Mouse (Mus musculus) limb, embryonic 10.5 days (tissue): ENCODE measurements around the gene Snai1. TPM values are rescaled to one million over a fixed set of nuclear protein-coding genes. Genes with fewer than 3 reads are reported as not detected.

Experiments used
- DNase-seq: peaks from one replicate; pipeline ENCODE4 v3.0.0-alpha.2; 2017; ENCODE audit warnings: low spot score
- H3K27ac ChIP-seq: fragments of 300-500 bp; sonication (generic); 2 replicates; pipeline ENCODE4 v1.5.1; 2016; ENCODE audit warnings: mild to moderate bottlenecking
- H3K27me3 ChIP-seq: fragments of 300-500 bp; sonication (generic); 2 replicates; pipeline ENCODE4 v1.6.1; 2016; ENCODE audit warnings: low read depth, mild to moderate bottlenecking; ENCODE audit not compliant: poor library complexity, severe bottlenecking
- H3K36me3 ChIP-seq: fragments of 300-500 bp; sonication (generic); 2 replicates; pipeline ENCODE4 v1.6.1; 2016; ENCODE audit warnings: mild to moderate bottlenecking, moderate library complexity
- H3K4me1 ChIP-seq: fragments of 300-500 bp; sonication (generic); 2 replicates; pipeline ENCODE4 v1.6.1; 2016
- H3K4me3 ChIP-seq: fragments of 300-500 bp; sonication (generic); 2 replicates; pipeline ENCODE4 v1.5.1; 2016; ENCODE audit warnings: mild to moderate bottlenecking, moderate library complexity
- H3K9me3 ChIP-seq: fragments of 300-500 bp; sonication (generic); replicated peaks from 2 replicates; pipeline ENCODE4 v1.6.1; 2016; ENCODE audit warnings: mild to moderate bottlenecking
- WGBS: fragments of 180-500 bp; shearing (Covaris S2); methylation state at CpG from one replicate; pipeline ENCODE4 v1.1.7; 2016; 5-methylcytosine and 5-hydroxymethylcytosine counted together
- polyA plus RNA-seq: library from polyadenylated mRNA; unstranded; fragments of >200 nt; fragmentation: Nextera tagmentation; extraction: Ambion mirVana; gene quantifications from 2 replicates; pipeline ENCODE4 v1.2.1, GENCODE M21; 2016

The Snai1 gene
- polyA plus RNA-seq, result 94.9 and 118 TPM in 2 replicates

DNA sequence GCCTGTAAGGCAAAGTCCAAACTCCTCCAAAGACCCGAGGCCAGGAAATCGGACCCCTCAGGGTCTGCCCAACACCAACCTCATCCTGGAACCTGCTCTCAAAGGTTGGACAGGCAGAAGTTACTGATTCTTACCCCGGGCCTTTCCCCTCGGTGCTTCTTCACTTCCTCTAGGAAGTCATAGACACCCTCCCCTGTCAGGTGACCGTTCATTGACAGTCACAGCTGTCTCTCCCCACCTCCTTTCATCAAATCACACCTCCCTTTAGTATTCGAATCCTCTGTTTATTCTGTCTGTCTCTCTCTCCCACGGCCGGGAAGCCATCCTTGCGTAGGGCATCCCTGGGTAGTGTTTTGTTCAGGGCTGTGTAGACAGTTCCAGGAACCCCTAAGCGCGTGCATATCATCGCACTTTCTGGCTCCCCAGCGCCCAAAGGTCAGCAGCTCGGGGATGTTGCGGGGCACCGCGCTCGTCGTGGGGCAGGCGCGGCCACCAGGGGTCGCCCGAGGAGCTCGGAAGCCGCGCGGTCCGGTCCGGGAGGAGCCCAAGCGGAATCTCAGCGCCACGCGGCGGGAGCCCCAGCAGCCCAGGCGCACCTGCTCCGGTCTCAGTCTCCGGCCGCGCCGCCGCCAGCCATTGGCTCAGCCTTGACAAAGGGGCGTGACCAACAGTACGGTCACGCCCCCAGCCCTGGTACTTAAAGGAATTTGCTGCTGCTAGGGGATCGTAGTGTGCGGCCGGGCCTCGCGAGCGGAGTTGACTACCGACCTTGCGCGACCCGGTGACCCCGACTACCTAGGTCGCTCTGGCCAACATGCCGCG is at the start of gene Snai1:
Snai1 (plus strand) TSS at position 720 of the 822 bp plus-strand sequence.
- Histone ChIP-seq H3K9me3 (no peaks in the 10 kb centered on the region), H3K4me3 (peak within 1 kb of the TSS; percentile 83), H3K36me3 (peaks cover 44% of the 10 kb centered on the region), H3K27ac (peak within 1 kb of the TSS; percentile 90), H3K4me1 (peaks cover 61% of the 10 kb centered on the region), H3K27me3 (peaks cover 38% of the 10 kb centered on the region)
- under 1% methylated on average over 58 of the region's 58 CpGs for WGBS
- DNase-seq, result peak; percentile 99

DNA sequence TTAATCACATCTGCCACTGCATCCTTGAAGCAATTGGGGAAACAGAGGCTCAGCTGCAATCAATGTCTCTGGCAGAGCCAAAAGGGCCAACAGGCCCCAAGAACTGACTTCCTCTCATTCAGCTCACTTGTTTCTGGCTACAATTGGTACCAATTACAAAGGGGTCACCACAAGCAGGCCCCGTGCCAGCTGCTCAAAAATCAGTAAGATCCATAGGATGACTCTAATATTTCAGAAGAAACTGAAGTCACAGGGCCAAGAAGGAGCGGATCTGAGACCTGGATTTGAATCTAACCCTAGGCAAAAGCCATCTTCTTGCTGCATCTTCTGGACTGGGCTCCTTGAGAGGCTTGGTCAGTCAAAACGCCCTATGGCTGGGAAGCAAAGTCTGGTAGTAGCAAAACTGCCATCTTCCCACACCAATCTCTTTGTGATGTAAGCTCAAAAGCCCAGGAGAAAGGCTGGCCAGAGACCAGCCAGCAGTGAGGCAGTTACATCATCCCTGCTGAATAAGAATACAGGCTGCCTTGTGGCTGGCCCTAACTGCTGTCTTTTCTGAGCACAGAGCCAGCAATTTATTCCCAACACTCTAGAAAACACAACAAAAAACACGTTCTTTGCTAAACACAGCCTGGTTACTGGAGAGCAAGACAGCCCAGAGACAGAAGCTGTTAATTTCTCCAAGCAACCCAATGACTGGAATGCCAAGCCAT is 47.0 kb upstream of the Snai1 start:
- H3K9me3 ChIP-seq, result no peaks in the 10 kb centered on the region
- WGBS, result 84% methylated on average over 4 of the region's 4 CpGs
- DNase-seq, result no peak
- no peaks in the 10 kb centered on the region for H3K27me3 ChIP-seq
- H3K4me3 ChIP-seq, result peak overlapping the region; percentile 95
- H3K27ac ChIP-seq, result no peak overlapping the region
- H3K36me3 ChIP-seq, result peaks cover 29% of the 10 kb centered on the region
- H3K4me1 ChIP-seq, result peaks cover 24% of the 10 kb centered on the region

DNA sequence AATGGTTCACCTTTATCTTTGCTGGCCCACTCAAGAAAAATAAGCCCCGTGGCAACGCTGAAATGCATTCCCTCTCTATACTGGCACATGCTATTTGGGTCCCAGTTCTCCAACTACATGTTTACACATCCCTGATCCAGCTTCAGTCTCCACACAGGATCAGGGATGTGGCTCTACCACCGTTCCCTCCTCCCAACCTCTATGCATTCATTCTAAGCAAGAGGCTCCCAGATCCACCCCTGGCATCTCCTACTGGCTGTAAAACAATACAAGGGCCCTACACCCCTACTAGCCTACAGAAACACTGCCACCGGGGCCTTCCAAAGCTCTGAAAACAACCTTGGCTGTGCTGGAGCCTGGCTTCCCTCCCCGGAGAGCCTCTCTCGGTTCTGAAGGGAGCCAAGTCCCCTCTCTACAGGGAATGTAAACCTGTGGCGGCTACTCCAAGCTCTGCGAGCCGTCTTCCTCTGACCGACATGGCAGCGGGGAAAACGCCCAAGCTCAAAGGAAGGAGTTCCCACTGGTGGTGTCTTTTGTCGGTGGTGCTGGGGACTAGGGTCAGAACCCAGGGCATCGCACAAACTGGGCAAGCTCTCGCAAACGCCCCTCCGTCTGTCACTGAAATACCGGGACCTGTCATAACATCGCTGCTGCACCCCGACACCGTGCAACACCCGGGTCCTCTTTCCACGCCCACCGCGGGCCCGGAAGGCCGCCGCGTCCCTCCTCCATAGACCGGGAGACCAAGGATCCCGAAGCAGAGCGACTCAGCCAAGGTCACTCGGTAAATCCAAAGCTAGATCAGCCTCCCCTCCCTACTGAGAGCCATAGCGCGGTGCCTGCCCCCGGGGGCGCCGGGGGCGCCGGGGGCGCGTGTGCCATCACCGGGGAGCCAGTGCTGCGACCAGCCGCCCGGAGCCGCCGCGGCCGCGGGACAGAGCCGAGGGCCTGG is 46.0 kb upstream of the Snai1 start, which contains the start of gene Rnf114:
Rnf114 (plus strand) TSS at position 889 of the 952 bp plus-strand sequence.
- Histone ChIP-seq H3K4me1 (peaks cover 24% of the 10 kb centered on the region), H3K27me3 (no peaks in the 10 kb centered on the region), H3K27ac (peak within 1 kb of the TSS; percentile 95), H3K36me3 (peaks cover 25% of the 10 kb centered on the region), H3K9me3 (no peaks in the 10 kb centered on the region), H3K4me3 (peak within 1 kb of the TSS; percentile 95)
- DNase-seq, result peak; percentile 43
- 4% methylated on average over 52 of the region's 52 CpGs for WGBS

- WGBS, result 2% methylated on average over 63 of the region's 63 CpGs
- H3K4me3 ChIP-seq, result peak within 1 kb of the TSS; percentile 95
- peaks cover 24% of the 10 kb centered on the region for H3K4me1 ChIP-seq
- H3K36me3 ChIP-seq, result peaks cover 20% of the 10 kb centered on the region
- H3K27ac ChIP-seq, result peak within 1 kb of the TSS; percentile 95
- no peaks in the 10 kb centered on the region for H3K27me3 ChIP-seq
- peak; percentile 94 for DNase-seq
- H3K9me3 ChIP-seq, result no peaks in the 10 kb centered on the region
Observed at GRCm38 (mm10) chr2:167492713-167493636, 45.0 kb upstream of the Snai1 start, which contains the start of gene Spata2. Spata2 (minus strand) TSS chr2:167492887.

GRCm38 (mm10) chr2:167496437-167496836 is 41.6 kb upstream of the Snai1 start:
- no peak overlapping the region for H3K4me3 ChIP-seq
- no peaks in the 10 kb centered on the region for H3K9me3 ChIP-seq
- H3K27me3 ChIP-seq, result no peaks in the 10 kb centered on the region
- 88% methylated on average over 7 of the region's 7 CpGs for WGBS
- H3K36me3 ChIP-seq, result peaks cover 13% of the 10 kb centered on the region
- DNase-seq, result no peak
- H3K4me1 ChIP-seq, result peaks cover 15% of the 10 kb centered on the region
- no peak overlapping the region for H3K27ac ChIP-seq

DNA sequence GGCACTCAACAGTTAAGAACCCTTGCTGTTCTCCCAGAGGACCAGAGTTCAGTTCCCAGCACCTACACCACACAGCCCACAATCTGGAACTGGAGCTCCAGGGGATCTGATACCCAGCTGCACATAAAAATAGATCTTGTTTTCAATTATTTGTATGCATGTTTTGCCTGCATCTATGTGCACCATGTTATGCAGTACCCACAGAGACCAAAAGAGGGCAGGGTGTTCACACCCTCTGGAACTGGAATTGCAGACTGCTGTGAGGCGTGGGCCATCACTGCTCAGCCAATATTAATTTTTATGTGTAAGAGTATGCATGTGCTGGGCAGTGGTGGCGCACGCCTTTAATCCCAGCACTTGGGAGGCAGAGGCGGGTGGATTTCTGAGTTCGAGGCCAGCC is 40.7 kb upstream of the Snai1 start:
- no peak overlapping the region for H3K27ac ChIP-seq
- no peaks in the 10 kb centered on the region for H3K27me3 ChIP-seq
- DNase-seq, result peak; percentile 54
- H3K36me3 ChIP-seq, result peaks cover 13% of the 10 kb centered on the region
- H3K4me3 ChIP-seq, result no peak overlapping the region
- H3K4me1 ChIP-seq, result peaks cover 6% of the 10 kb centered on the region
- 82% methylated on average over 5 of the region's 5 CpGs for whole genome bisulfite sequencing
- H3K9me3 ChIP-seq, result no peaks in the 10 kb centered on the region

DNA sequence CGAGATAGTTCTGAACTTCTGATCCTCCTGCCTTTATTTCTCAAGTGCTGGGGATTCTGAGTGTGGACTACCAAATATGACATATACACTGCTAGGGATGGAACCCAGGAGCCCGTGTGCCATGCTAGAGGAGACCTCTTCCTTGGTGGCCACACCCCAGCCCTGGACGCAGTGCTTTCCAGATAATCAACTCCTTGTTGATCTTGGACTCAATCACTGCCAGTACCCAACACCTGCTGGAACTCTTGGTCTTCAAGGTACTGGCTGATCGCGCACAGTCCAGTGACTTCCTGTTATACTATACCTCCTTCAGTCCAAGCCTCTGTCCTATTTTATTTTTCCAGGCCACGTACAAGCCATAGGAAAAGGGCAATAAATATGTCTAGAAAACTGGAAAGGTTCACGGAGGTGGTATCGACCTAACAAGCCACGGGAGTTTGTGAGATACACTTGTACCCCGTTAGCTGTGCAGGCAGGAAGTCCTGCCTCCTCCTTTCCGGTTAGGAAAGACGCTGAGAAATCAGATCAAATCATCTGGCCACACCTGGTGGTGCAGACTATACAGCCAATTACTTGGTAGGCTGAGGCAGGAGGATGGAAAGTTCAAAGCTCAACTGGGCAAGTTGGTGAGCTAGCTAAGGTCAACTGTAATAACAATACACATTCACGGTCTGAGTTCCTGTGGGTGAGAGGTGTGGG is 35.3 kb upstream of the Snai1 start:
- Histone ChIP-seq H3K4me3 (peak overlapping the region; percentile 100), H3K27me3 (no peaks in the 10 kb centered on the region), H3K27ac (peak overlapping the region; percentile 98), H3K9me3 (no peaks in the 10 kb centered on the region), H3K36me3 (peaks cover 33% of the 10 kb centered on the region), H3K4me1 (peaks cover 33% of the 10 kb centered on the region)
- no peak for DNase-seq
- 50% methylated on average over 13 of the region's 13 CpGs for WGBS

DNA sequence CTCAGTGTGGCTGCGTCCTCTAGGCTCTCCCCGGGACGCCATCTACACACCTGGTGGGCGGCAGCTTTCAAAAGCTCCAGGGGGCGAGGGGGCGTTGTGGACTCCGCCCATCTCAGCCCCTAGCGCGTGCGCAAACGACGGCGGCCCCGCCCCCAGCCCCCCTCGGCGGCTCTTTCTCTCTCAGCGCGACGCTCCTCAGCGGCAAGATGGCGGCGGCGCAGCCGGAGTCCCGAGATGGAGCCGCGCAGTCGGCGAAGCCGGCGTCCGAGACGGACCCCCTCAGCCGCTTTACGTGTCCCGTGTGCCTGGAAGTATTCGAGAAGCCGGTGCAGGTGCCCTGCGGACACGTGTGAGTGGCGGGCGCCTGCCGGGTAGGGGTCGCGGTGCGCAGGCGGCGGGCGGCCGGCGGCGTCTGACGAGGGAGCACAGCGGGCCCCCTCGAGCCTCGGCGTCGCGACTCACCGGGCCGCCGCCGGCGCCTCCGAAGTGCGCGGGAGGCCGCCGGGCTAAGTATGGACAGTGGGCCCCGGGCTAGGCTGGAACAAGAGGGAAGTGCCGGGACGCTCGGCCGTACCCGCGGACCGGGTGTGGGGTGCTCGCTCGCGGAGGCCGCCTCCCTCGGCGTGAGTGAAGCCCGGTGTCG is 34.6 kb upstream of the Snai1 start:
- Histone ChIP-seq H3K4me3 (peak overlapping the region; percentile 100), H3K9me3 (no peaks in the 10 kb centered on the region), H3K27ac (peak overlapping the region; percentile 98), H3K4me1 (peaks cover 33% of the 10 kb centered on the region), H3K36me3 (peaks cover 40% of the 10 kb centered on the region), H3K27me3 (no peaks in the 10 kb centered on the region)
- DNase-seq, result peak; percentile 95
- under 1% methylated on average over 77 of the region's 85 CpGs for WGBS

DNA sequence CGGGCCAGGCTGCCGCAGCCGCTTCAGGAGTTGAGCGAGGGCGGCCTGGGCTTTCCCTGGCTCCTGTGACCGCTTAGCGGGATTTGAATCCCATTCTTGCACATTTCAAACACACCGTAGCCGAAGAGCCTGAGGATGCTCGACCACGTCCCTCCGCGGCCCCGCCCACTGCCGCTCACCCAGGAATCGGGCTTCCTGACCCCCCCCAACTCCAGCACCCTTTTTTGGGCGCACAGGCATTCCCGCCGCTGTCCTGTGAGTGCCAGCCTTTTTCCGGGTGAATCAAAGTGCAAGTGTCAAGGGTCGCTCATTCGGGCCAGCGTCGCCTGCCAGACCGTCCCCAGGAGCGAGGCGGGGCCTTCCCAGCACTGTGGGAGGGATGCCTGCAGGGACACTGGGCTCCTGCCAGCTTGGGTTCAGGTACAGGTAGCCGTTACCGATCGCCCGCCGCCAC is 34.1 kb upstream of the Snai1 start:
- Histone ChIP-seq H3K4me3 (peak overlapping the region; percentile 100), H3K27me3 (no peaks in the 10 kb centered on the region), H3K9me3 (no peaks in the 10 kb centered on the region), H3K27ac (peak overlapping the region; percentile 98), H3K4me1 (peaks cover 33% of the 10 kb centered on the region), H3K36me3 (peaks cover 45% of the 10 kb centered on the region)
- WGBS, result 1% methylated on average over 32 of the region's 32 CpGs
- DNase-seq, result no peak

GRCm38 (mm10) chr2:167505127-167505526 is 32.9 kb upstream of the Snai1 start:
- Histone ChIP-seq H3K4me3 (0 out of 2 replicates have a peak overlapping the region, but pooled peaks have one; percentile 100), H3K4me1 (peaks cover 33% of the 10 kb centered on the region), H3K27me3 (no peaks in the 10 kb centered on the region), H3K9me3 (no peaks in the 10 kb centered on the region), H3K27ac (no peak overlapping the region), H3K36me3 (peaks cover 57% of the 10 kb centered on the region)
- 90% methylated on average over 3 of the region's 3 CpGs for WGBS
- DNase-seq, result no peak
